Mouse (Mus musculus) C2C12 (cell line): ENCODE data around the gene Dtd1.

Experiments
- CEBPB ChIP-seq: IDR thresholded peaks from one replicate; pipeline ENCODE4 v1.6.1; 2011; ENCODE audit warnings: low read depth, mild to moderate bottlenecking, control low read depth, moderate library complexity
- CTCF ChIP-seq: IDR thresholded peaks from one replicate; pipeline ENCODE4 v1.5.1; 2011; ENCODE audit not compliant: control insufficient read depth, insufficient read depth, insufficient read length
- MYOG ChIP-seq: IDR thresholded peaks from one replicate; pipeline ENCODE4 v1.6.1; 2011; ENCODE audit not compliant: control insufficient read depth, insufficient read length; ENCODE audit errors: extremely low read depth
- USF1 ChIP-seq: IDR thresholded peaks from one replicate; pipeline ENCODE4 v1.6.1; 2011; ENCODE audit warnings: low read depth, mild to moderate bottlenecking, control low read depth, moderate library complexity

GRCm38 (mm10) chr2:144676546-144677228, 77.0 kb downstream of the Dtd1 start:
- no peak for TF ChIP-seq CTCF
- no peak for TF ChIP-seq USF1
- TF ChIP-seq MYOG, result no peak
- no peak for TF ChIP-seq CEBPB
